9 mouse cellular contexts compared by ENCODE assay signal in genomic region chr6:93246498-93247242, GRCm38 (mm10).
"Had no signal": no experiment of that assay in that cellular context is flagged by ENCODE, and none has a peak within 500 bp of the region (broad histone marks: within the 10 kb centered on the region; RNA-seq: fewer than 3 reads in every experiment).

No protein-coding gene starts in this region.

- ATAC-seq: intestine, embryonic 16.5 days had no signal

- DNase-seq: kidney, adult 8-10 months; kidney, postnatal 25 days; layer of hippocampus, adult 9-11 months; layer of hippocampus, postnatal 36 days; left cerebral cortex, postnatal 4 days; midbrain, embryonic 14.5 days; right cerebral cortex, postnatal 4 days; spleen, adult 18-20 months had no signal
